Mouse (Mus musculus) C2C12 (cell line): ENCODE data around the gene Olfr109. TPM values are rescaled to one million over a fixed set of nuclear protein-coding genes. Genes with fewer than 3 reads are reported as not detected.

Experiments used
- H3K27me3 ChIP-seq: one replicate; pipeline ENCODE4 v1.6.1; 2011; ENCODE audit not compliant: control insufficient read depth, insufficient read depth, insufficient read length
- H3K36me3 ChIP-seq: one replicate; pipeline ENCODE4 v1.6.1; 2011; ENCODE audit not compliant: control insufficient read depth, insufficient read depth
- H3K4me3 ChIP-seq: one replicate; pipeline ENCODE4 v1.5.1; 2011; ENCODE audit warnings: mild to moderate bottlenecking, control low read depth; ENCODE audit not compliant: poor library complexity, insufficient read depth, severe bottlenecking
- H3K79me2 ChIP-seq: one replicate; pipeline ENCODE4 v1.6.1; 2011; ENCODE audit not compliant: control insufficient read depth, insufficient read depth
- H3K79me3 ChIP-seq: one replicate; pipeline ENCODE4 v1.6.1; 2011; ENCODE audit warnings: low read depth, control low read depth
- H3ac ChIP-seq: one replicate; pipeline ENCODE3; 2011; ENCODE audit warnings: low read depth; ENCODE audit not compliant: control insufficient read depth, insufficient read length
- CEBPB ChIP-seq: IDR thresholded peaks from one replicate; pipeline ENCODE4 v1.6.1; 2011; ENCODE audit warnings: low read depth, mild to moderate bottlenecking, control low read depth, moderate library complexity
- CTCF ChIP-seq: IDR thresholded peaks from one replicate; pipeline ENCODE4 v1.5.1; 2011; ENCODE audit not compliant: control insufficient read depth, insufficient read depth, insufficient read length
- FOSL1 ChIP-seq: IDR thresholded peaks from one replicate; pipeline ENCODE4 v1.8.0; 2011; ENCODE audit warnings: mild to moderate bottlenecking, low read length; ENCODE audit not compliant: poor library complexity, insufficient read depth, severe bottlenecking
- MAX ChIP-seq: IDR thresholded peaks from one replicate; pipeline ENCODE4 v1.6.1; 2011; ENCODE audit warnings: mild to moderate bottlenecking, control low read depth
- MYOD1 ChIP-seq: IDR thresholded peaks from one replicate; pipeline ENCODE4 v1.6.1; 2011; ENCODE audit warnings: low read depth; ENCODE audit not compliant: control insufficient read depth, insufficient read length
- MYOG ChIP-seq: IDR thresholded peaks from one replicate; pipeline ENCODE4 v1.6.1; 2011; ENCODE audit not compliant: control insufficient read depth, insufficient read length; ENCODE audit errors: extremely low read depth
- USF1 ChIP-seq: IDR thresholded peaks from one replicate; pipeline ENCODE4 v1.6.1; 2011; ENCODE audit warnings: low read depth, mild to moderate bottlenecking, control low read depth, moderate library complexity
- long read RNA-seq, 2 experiments: library from polyadenylated mRNA; unstranded; transcript quantifications; one replicate each; pipeline ENCODE4 v2.0.0; 2019 to 2020
- polyA plus RNA-seq: library from polyadenylated mRNA; unstranded; fragments of >200 nt; fragmentation: generic; extraction: Trizol; gene quantifications from one replicate; pipeline ENCODE4 v1.2.1, GENCODE M21; 2012; ENCODE audit warnings: missing spikeins

The Olfr109 gene
- not detected for polyA plus RNA-seq
- long read RNA-seq, experiment 1 = 0 reads
- long read RNA-seq, experiment 2 = 0 reads

DNA sequence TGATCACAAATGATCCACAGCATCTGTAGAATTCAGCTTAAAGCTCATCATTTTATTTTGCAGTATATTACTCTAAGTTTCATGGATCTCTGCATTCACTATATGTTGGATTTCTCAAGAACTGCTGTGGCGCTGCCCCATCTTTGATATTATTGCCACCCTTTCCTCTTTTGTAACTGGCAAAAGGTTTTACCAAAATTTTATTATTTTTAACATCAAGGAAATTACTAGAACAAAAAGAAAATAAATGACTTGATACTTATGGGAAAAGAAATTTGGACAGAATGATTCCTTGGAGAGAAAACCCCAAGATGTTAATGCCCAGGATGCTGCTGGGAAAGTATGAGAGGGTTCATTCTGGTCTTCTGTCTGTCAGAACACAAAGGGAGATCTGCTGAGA is at the start of gene Olfr109:
Olfr109 (plus strand) TSS at position 301 of the 400 bp plus-strand sequence.
- H3K4me3 ChIP-seq = no peak within 1 kb of the TSS
- H3ac ChIP-seq = no peak within 1 kb of the TSS
- H3K27me3 ChIP-seq = no peaks in the 10 kb centered on the region
- TF ChIP-seq CTCF (no peak), CEBPB (no peak), FOSL1 (no peak), MYOD1 (no peak), USF1 (no peak), MYOG (no peak), MAX (no peak)
- H3K79me2 ChIP-seq = no peaks in the 10 kb centered on the region
- H3K79me3 ChIP-seq = no peaks in the 10 kb centered on the region
- no peaks in the 10 kb centered on the region for H3K36me3 ChIP-seq

DNA sequence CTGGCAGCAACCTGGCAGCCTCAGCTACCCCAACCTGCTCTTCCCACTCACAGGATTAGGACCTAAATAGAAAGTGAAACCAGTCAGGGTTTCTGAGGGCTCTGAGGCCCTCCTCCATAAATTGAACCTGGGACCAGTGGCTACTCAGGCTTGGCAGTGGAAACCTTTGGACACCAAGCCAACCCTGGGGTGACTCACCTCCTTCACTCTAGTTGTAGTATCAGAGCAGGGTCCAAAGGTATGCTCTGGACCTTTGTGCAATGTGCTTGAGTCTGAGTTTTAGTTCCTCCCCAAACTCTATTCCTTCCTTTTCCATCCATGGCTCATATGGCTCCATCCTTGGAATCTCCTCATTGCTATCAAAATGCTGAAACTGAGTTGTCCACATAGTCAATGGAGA is 45.3 kb upstream of the Olfr109 start:
- TF ChIP-seq CTCF (no peak), FOSL1 (no peak), USF1 (no peak), CEBPB (no peak), MYOD1 (no peak), MAX (no peak), MYOG (no peak)
- Histone ChIP-seq H3K27me3 (no peaks in the 10 kb centered on the region), H3K79me3 (no peaks in the 10 kb centered on the region), H3K4me3 (no peak overlapping the region), H3K79me2 (no peaks in the 10 kb centered on the region), H3K36me3 (no peaks in the 10 kb centered on the region), H3ac (no peak overlapping the region)

GRCm38 (mm10) chr17:37445180-37445579 is 13.5 kb upstream of the Olfr109 start, which contains the start of gene Olfr108:
Gene Olfr108 (plus strand): TSS chr17:37445480.
- H3K36me3 ChIP-seq = no peaks in the 10 kb centered on the region
- no peak within 1 kb of the TSS for H3K4me3 ChIP-seq
- no peaks in the 10 kb centered on the region for H3K79me2 ChIP-seq
- H3K79me3 ChIP-seq = no peaks in the 10 kb centered on the region
- H3K27me3 ChIP-seq = no peaks in the 10 kb centered on the region
- H3ac ChIP-seq = no peak within 1 kb of the TSS
- TF ChIP-seq CTCF (no peak), USF1 (no peak), MYOD1 (no peak), FOSL1 (no peak), CEBPB (no peak)

- Histone ChIP-seq H3K79me2 (no peaks in the 10 kb centered on the region), H3ac (no peak within 1 kb of the TSS), H3K27me3 (no peaks in the 10 kb centered on the region), H3K4me3 (no peak within 1 kb of the TSS), H3K79me3 (no peaks in the 10 kb centered on the region), H3K36me3 (no peaks in the 10 kb centered on the region)
- no peak for TF ChIP-seq FOSL1
- no peak for TF ChIP-seq MAX
- no peak for TF ChIP-seq CTCF
- no peak for TF ChIP-seq MYOD1
- no peak for TF ChIP-seq USF1
Measured at GRCm38 (mm10) chr17:37483452-37483851, 24.7 kb downstream of the Olfr109 start, which contains the start of gene H2-M2. Gene H2-M2 (minus strand): TSS chr17:37483552.

DNA sequence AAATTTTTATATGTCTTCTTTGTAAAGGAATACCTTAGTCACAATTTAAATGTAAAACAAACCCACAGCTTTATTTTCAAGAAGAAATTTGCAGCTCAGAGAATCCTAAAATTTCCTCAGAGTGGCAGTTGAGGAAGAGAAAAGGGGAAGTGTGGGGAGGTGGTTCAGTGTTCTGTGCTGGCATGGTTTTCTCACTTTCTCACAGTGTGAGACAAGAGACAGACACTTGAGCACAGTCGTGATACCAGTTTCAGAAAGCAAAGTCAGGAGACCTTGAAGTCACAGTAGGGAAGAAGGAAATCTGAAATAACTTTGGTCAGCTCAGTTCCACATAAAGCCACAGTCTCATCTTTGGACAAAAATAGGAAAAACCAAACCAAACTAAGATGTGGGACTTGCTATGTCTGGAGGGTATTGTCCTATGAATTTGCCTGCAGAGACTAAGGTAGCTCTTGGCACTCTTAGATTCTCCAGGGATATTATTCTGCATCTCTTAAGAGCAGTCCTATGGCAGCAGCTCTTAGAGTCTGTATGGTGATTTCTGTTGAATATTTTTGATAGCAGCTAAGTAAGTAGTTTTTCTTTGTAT is 33.3 kb downstream of the Olfr109 start, which contains the start of gene Olfr110:
Olfr110 (plus strand) TSS at position 539 of the 589 bp plus-strand sequence.
- Histone ChIP-seq H3ac (no peak within 1 kb of the TSS), H3K36me3 (no peaks in the 10 kb centered on the region), H3K79me2 (no peaks in the 10 kb centered on the region), H3K27me3 (no peaks in the 10 kb centered on the region), H3K4me3 (no peak within 1 kb of the TSS), H3K79me3 (no peaks in the 10 kb centered on the region)
- TF ChIP-seq USF1 (no peak), MAX (no peak), FOSL1 (no peak)

- Histone ChIP-seq H3K27me3 (no peaks in the 10 kb centered on the region), H3K4me3 (no peak within 1 kb of the TSS), H3K79me3 (no peaks in the 10 kb centered on the region), H3K79me2 (no peaks in the 10 kb centered on the region), H3ac (no peak within 1 kb of the TSS), H3K36me3 (no peaks in the 10 kb centered on the region)
- TF ChIP-seq USF1 (no peak), CEBPB (no peak), MYOD1 (no peak)
Measured at GRCm38 (mm10) chr17:37507730-37508129, 49.0 kb downstream of the Olfr109 start, which contains the start of gene Olfr111. Gene Olfr111 (plus strand): TSS chr17:37508030.

Other genes with a start within 250 kb of the Olfr109 start
- not detected for gene Olfr95, start 245.8 kb upstream of the Olfr109 start, polyA plus RNA-seq
- gene Olfr96, start 238.8 kb upstream of the Olfr109 start, polyA plus RNA-seq = not detected
- not detected for gene Olfr97, start 221.6 kb upstream of the Olfr109 start, polyA plus RNA-seq
- not detected for gene Olfr98, start 195.2 kb upstream of the Olfr109 start, polyA plus RNA-seq
- 2.0 TPM for gene H2-M3, start 188.7 kb upstream of the Olfr109 start, polyA plus RNA-seq
- not detected for gene Olfr99, start 175.5 kb upstream of the Olfr109 start, polyA plus RNA-seq
- not detected for gene Olfr101, start 154.6 kb upstream of the Olfr109 start, polyA plus RNA-seq
- not detected for gene Olfr102, start 141.9 kb upstream of the Olfr109 start, polyA plus RNA-seq
- gene Olfr103, start 119.2 kb upstream of the Olfr109 start, polyA plus RNA-seq = not detected
- gene Olfr104-ps, start 99.3 kb upstream of the Olfr109 start, polyA plus RNA-seq = not detected
- not detected for gene Olfr105-ps, start 79.9 kb upstream of the Olfr109 start, polyA plus RNA-seq
- gene Olfr106-ps, start 68.5 kb upstream of the Olfr109 start, polyA plus RNA-seq = not detected
- not detected for gene Olfr107, start 59.7 kb upstream of the Olfr109 start, polyA plus RNA-seq
- gene Olfr108, start 13.4 kb upstream of the Olfr109 start, polyA plus RNA-seq = not detected
- not detected for gene H2-M2, start 24.6 kb downstream of the Olfr109 start, polyA plus RNA-seq
- gene Olfr110, start 33.6 kb downstream of the Olfr109 start, polyA plus RNA-seq = not detected
- not detected for gene Olfr111, start 49.1 kb downstream of the Olfr109 start, polyA plus RNA-seq
- not detected for gene Olfr112, start 110.5 kb downstream of the Olfr109 start, polyA plus RNA-seq
- not detected for gene Olfr113, start 118.7 kb downstream of the Olfr109 start, polyA plus RNA-seq
- not detected for gene Olfr114, start 133.8 kb downstream of the Olfr109 start, polyA plus RNA-seq
- not detected for gene Olfr115, start 168.2 kb downstream of the Olfr109 start, polyA plus RNA-seq
- gene Olfr116, start 168.3 kb downstream of the Olfr109 start, polyA plus RNA-seq = not detected
- gene Olfr117, start 204.9 kb downstream of the Olfr109 start, polyA plus RNA-seq = not detected
- not detected for gene Olfr118, start 208.1 kb downstream of the Olfr109 start, polyA plus RNA-seq
- not detected for gene Olfr119, start 237.6 kb downstream of the Olfr109 start, polyA plus RNA-seq